Comparison of ENCODE assay signal across 8 mouse cellular contexts in genomic region chr9:8700669-8701068, GRCm38 (mm10).
DNase-seq lines count a peak whose midpoint lies in the region; ATAC-seq and TF ChIP-seq lines count a peak whose summit lies in the region.

No protein-coding gene starts in this region.

- peak; percentile 98 for TF ChIP-seq CTCF in cortical plate, adult 2 months (IDR thresholded peaks at IDR 0.05; ENCODE audit: extremely low read depth, insufficient read depth, low read length)
- TF ChIP-seq CTCF in midbrain, postnatal 0 days (IDR thresholded peaks at IDR 0.05) = peak; percentile 97

- no peak overlapping the region for H3K9ac ChIP-seq in midbrain, postnatal 0 days (replicated peaks; ENCODE audit: low read length, poor library complexity, severe bottlenecking)

- DNase-seq in heart, adult 8-10 months (ENCODE audit: low spot score) = peak; percentile 33
- no peak for DNase-seq in heart, postnatal 25 days (ENCODE audit: low spot score)
- peak; percentile 73 for DNase-seq in gastrocnemius, postnatal 10 days
- DNase-seq in kidney, adult 9 months = peak; percentile 65
- DNase-seq in limb, embryonic 10.5 days (ENCODE audit: low spot score) = peak; percentile 84
- DNase-seq in midbrain, postnatal 0 days (ENCODE audit: low spot score) = peak; percentile 90
- peak; percentile 39 for DNase-seq in testis, postnatal 14 days (ENCODE audit: low spot score)

- H3K9me3 ChIP-seq in limb, embryonic 10.5 days (replicated peaks) = no peaks in the 10 kb centered on the region
- H3K9me3 ChIP-seq in midbrain, postnatal 0 days (ENCODE audit: low read length) = no peaks in the 10 kb centered on the region

- H3K27me3 ChIP-seq in limb, embryonic 10.5 days (ENCODE audit: low read depth, poor library complexity, severe bottlenecking) = no peaks in the 10 kb centered on the region
- no peaks in the 10 kb centered on the region for H3K27me3 ChIP-seq in midbrain, postnatal 0 days (ENCODE audit: insufficient read depth, low read length)

- no peak overlapping the region for H3K4me3 ChIP-seq in cortical plate, adult 2 months (ENCODE audit: insufficient read depth, low read length)
- H3K4me3 ChIP-seq in limb, embryonic 10.5 days = no peak overlapping the region
- H3K4me3 ChIP-seq in midbrain, postnatal 0 days (ENCODE audit: low read depth, low read length) = no peak overlapping the region

- no peak overlapping the region for H3K4me2 ChIP-seq in midbrain, postnatal 0 days (ENCODE audit: low read depth, low read length, poor library complexity, severe bottlenecking)

- no peak for TF ChIP-seq POLR2A in cortical plate, adult 2 months (IDR thresholded peaks at IDR 0.05; ENCODE audit: extremely low read depth, insufficient read depth, low read length)

- H3K27ac ChIP-seq in cortical plate, adult 2 months (ENCODE audit: insufficient read depth, low read length) = no peak overlapping the region
- H3K27ac ChIP-seq in limb, embryonic 10.5 days = no peak overlapping the region
- no peak overlapping the region for H3K27ac ChIP-seq in midbrain, postnatal 0 days (ENCODE audit: low read depth, low read length)

- H3K36me3 ChIP-seq in limb, embryonic 10.5 days = no peaks in the 10 kb centered on the region
- no peaks in the 10 kb centered on the region for H3K36me3 ChIP-seq in midbrain, postnatal 0 days (ENCODE audit: insufficient read depth, low read length)

- intact Hi-C loops in heart, postnatal 25 days (cut with DNase I) = loop anchor here (1.0 to 5.0 kb wide), 2 partner anchors 262 to 674 kb away; no protein-coding TSS in a partner anchor

- WGBS in limb, embryonic 10.5 days = 29% methylated on average over 5 of the region's 5 CpGs
- WGBS in midbrain, postnatal 0 days = 25% methylated on average over 5 of the region's 5 CpGs

- ATAC-seq in midbrain, postnatal 0 days (ENCODE audit: low FRiP score) = peak; percentile 84

- no peaks in the 10 kb centered on the region for H3K4me1 ChIP-seq in cortical plate, adult 2 months (ENCODE audit: control insufficient read depth, insufficient read depth, low read length)
- no peaks in the 10 kb centered on the region for H3K4me1 ChIP-seq in limb, embryonic 10.5 days
- H3K4me1 ChIP-seq in midbrain, postnatal 0 days (ENCODE audit: insufficient read depth, low read length) = no peaks in the 10 kb centered on the region
